Mouse (Mus musculus) lung, postnatal 0 days (tissue): Measurements from ENCODE around the gene Rps11.
A peak's percentile ranks its signal among the peaks of the same experiment; 100 is the strongest.

ENCODE experiments used
- CTCF ChIP-seq: IDR thresholded peaks from 2 replicates; pipeline ENCODE4 v1.5.1; 2016; ENCODE audit warnings: antibody characterized with exemption, mild to moderate bottlenecking
- EP300 ChIP-seq: IDR thresholded peaks from 2 replicates; pipeline ENCODE4 v1.6.1; 2016; ENCODE audit warnings: antibody characterized with exemption, mild to moderate bottlenecking, control low read depth

- 0 out of 2 replicates have a peak, but pooled peaks have one; percentile 1 for TF ChIP-seq CTCF
- no peak for TF ChIP-seq EP300
These were observed 31.3 kb downstream of the Rps11 start for GRCm38 (mm10) chr7:45092828-45093515.
